Mouse (Mus musculus) cerebellum, adult 9-11 months (tissue): ENCODE data around the gene Rprml.

Experiments
- DNase-seq: peaks from one replicate; pipeline ENCODE4 v3.0.0; 2022

Rprml gene

DNA sequence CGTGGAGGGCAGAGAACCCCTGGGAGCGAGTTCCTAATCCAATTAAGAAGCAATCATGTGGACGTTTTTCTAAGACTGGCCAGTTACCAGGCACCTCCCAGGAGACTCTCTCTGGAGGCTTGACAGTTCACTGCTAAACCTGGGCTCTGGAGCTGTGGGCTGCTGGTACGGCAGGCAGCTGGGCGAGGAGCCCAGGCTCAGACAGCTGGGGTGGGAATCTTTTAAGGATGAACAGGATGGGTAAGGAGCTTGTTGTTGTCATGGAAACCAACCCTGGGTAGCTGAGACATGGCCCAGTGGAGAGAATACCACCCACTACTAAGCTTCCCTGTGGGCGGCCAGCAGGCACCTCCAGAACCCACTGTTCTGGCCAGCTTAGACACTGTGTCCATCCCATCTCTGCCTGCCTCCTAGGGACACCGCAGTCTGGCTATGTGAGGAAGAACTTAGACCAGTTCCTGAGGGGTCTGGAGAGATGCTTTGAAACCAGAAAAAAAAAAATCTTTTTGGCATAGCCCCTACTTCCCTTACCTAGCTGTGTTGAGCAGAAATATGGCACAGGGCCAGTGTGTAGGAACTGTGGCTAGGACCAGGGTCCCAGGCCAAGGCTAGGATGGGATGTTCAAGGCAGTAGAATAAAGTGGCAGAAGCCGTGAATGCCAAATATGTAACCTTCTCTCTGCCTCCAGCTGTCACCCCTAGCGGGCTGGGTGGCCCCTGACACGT is 17.0 kb downstream of the Rprml start:
- peak; percentile 36 for DNase-seq

GRCm38 (mm10) chr11:103666907-103667426 is 17.6 kb downstream of the Rprml start:
- DNase-seq = no peak

GRCm38 (mm10) chr11:103675556-103675955 is 26.2 kb downstream of the Rprml start:
- peak; percentile 71 for DNase-seq

- peak; percentile 34 for DNase-seq
Measured at GRCm38 (mm10) chr11:103677042-103677441, 27.7 kb downstream of the Rprml start.

DNA sequence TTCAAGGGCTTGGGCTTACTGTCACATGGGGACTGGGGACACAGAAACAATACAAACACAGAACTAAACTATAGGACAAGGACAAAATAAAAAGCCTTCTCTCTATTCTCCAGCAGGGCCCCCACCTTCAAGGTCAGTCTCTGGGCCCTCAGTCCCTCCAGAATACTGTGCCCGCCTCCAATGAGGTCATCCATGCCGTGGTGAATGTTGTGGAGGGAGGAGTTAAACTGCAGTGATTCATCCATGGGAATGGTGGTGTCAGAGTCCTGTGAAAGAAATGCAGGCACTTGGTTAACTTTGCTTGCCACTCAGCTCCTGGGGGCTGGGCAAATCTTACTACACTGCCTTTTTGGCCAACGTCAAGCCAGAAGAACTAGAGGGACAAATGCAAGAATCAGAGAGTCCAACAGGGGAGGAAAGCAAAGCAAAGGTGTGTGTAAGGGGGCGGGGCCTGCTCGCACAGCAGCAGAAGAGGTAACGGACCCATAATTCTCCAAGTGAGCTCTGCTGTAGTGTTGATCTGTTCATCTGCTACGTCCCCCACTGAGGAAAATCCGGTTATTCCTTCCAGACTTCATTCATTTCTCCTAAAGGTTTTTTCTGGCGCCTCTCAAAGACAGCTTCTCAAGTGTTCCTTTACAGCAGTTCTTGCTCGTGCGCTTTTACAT is 34.4 kb downstream of the Rprml start:
- no peak for DNase-seq

DNA sequence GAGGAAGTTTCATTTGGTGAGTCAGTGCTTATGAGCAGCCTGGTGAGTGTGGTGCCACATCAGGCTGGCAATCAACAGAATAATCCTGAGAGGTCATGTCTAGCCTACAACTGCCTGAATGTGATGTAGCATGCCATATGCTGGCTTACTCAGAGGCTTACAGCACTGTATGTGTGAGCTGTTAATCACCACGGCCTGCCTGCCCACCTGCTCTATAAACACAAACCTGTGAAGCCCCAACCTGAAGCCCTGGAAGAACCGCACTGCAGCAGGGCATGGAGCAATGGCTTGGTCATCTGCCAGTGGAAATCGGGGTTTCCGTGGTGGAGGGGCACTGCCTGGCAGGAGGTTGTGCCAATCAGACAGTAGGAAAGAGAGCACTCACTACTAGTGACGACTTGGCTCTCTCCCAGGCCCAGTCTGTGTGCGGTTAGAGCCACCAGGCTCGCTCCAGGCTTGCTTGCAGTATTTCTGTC is 35.9 kb downstream of the Rprml start:
- DNase-seq = no peak

DNA sequence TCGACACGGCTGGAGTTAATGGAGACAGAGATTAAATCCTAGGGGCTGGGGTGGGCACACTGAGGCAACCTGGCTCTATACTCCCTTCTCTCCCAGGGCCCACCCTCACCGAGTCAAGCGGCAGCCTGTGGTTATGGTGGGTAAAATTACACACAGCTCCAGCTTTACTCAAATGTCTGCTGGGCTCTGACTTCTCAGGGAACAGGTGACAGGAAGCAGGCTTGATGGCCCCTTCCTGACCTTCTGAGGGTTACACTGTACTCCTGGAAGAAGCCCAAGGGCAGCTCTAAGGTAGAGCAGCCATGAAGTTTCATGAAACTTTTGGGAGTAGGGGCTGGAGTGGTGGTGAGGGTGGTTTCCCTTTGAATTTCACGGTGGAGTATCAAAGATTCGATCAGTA is 37.3 kb downstream of the Rprml start:
- DNase-seq = no peak

DNA sequence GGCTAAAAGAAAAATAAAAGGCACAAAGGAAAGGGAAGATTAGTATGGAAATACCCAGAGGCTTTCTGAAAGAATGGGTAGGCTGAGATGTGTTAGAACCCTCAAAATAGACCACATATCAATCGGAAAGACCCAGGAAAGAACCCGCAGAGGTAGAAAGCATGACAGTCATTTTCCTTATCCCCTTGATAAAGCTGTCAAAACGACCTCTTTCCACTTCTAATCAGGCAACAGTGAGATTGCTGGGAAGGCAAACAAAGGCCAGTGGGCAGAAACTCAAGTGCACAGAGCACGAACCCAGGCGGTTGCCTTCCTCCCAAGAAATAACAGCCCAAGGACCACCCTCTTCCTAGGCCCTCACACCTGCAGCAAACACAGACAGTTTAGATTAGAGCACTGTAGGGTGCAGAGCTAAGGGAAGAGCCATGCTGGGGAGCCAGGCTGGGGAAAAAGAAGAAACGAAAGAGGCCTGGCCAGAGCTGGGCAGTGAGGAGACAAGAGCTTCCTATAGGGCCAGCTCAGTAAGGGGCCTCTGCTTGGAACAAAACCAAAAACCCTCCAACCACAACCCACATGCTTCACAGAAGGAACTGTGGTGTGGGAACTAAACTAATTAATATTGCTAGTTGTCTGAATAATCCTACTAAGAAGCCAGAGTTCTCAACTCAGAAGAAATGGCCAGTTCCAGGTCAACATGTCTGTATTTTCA is 39.1 kb downstream of the Rprml start:
- DNase-seq = no peak

GRCm38 (mm10) chr11:103688980-103689378 is 39.6 kb downstream of the Rprml start:
- DNase-seq = no peak

DNA sequence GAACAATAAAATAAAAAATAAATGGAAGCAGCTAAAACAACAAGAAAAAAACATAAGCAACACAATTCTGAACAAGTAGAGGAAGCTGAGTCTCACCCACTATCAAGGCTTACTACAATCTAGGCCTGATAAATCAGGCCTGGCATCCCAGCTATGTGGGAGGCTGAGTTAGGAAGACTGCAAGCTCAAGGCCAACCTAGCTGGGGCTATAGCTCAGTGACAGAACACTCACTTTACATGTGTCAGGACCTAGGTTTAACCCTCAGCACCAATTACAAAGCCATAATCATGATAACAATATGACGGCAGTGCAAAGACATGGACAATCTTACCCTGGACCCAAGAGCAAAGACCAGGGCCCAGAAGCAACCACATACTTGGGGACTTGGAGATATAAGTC is 41.7 kb downstream of the Rprml start:
- no peak for DNase-seq

GRCm38 (mm10) chr11:103693241-103693640 is 43.9 kb downstream of the Rprml start:
- no peak for DNase-seq

DNA sequence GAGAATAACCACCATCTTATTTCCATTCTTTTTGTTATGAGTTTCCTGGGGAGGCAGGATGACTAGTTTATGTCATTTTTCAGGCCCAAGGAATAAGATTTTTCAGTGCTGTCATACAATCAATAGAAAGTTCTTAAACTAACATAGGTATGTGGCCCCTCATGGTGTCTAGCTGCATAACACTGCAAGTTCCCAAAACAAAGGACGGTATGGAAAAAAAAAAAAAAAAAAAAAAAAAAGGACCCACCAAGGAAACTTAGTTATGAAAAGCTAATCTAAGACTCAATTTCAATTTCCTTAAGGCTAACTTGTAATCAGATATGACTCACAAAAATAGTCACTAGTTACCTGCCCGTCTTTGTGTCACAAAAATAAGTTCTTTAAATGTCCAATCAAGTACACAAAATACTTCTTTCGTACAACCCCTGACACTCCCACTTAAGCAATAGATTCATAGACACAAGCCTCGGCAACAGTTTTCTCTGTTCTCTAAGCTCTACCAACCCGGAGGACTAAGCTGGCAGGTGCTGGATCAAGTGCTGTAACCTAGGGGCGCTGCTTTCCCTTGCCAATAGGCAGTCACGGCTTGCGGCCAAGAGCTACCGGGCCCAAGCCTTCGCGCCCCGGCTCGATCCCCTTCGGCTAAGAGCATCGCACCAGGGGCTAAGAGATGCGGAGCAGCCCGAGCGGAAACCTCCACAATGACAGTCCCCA is 47.6 kb downstream of the Rprml start:
- DNase-seq = no peak

DNA sequence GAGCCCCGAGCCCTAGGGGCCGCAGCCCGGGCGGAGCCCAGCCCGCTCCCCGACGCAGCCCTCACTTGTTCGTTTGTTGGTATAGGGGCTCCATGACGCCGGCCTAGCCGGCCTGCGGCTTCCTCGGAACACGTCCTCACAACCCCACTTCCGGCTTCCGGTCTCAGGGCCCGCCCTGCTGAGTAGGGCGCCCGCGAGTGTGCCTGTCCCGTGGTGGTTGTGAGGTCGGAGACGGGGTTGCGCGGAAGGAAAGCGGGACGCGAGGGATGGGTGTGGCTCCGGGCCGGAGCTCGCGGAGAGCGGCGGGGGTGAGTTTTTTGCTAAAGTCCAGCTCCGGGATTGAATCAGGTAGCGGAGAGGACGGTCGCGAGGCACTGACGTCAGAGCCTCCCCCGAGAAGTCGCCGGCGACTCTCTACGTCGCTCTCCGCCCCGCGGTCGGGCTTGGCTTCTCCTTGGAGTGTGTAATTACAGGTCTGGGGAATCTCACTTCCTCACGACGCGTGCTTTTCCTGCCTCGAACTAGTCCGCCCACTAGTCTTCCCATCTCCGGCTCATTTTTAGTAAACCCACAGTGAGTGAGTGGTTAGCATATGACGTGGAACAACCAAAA is 48.3 kb downstream of the Rprml start, which contains the start of gene Gosr2:
Gene Gosr2, minus strand, starts transcription at position 334 of the 612 bp plus-strand sequence.
- DNase-seq = peak; percentile 89

GRCm38 (mm10) chr11:103698226-103698625 is 48.9 kb downstream of the Rprml start:
- DNase-seq = no peak
